Mouse (Mus musculus): ENCODE measurements around the gene Fgfr2. TPM values are rescaled to one million over a fixed set of nuclear protein-coding genes. Genes with fewer than 3 reads are reported as not detected.

Fgfr2 gene
- polyA plus RNA-seq, 1 experiment from 2014 or later = 92.5 TPM

- H3K4me3 ChIP-seq = no peak overlapping the region
- H3K4me1 ChIP-seq (replicated peaks) = peaks cover 34% of the 10 kb centered on the region
- peaks cover 53% of the 10 kb centered on the region for H3K27me3 ChIP-seq (ENCODE audit: insufficient read depth, poor library complexity, severe bottlenecking)
- no peak for DNase-seq (ENCODE audit: low spot score)
- no peaks in the 10 kb centered on the region for H3K36me3 ChIP-seq
- no peak overlapping the region for H3K27ac ChIP-seq
- no peaks in the 10 kb centered on the region for H3K9me3 ChIP-seq
- WGBS = 39% methylated on average over 7 of the region's 7 CpGs
Measured at GRCm38 (mm10) chr7:131648276-131648675, 1474.9 kb downstream of the Fgfr2 start.

DNA sequence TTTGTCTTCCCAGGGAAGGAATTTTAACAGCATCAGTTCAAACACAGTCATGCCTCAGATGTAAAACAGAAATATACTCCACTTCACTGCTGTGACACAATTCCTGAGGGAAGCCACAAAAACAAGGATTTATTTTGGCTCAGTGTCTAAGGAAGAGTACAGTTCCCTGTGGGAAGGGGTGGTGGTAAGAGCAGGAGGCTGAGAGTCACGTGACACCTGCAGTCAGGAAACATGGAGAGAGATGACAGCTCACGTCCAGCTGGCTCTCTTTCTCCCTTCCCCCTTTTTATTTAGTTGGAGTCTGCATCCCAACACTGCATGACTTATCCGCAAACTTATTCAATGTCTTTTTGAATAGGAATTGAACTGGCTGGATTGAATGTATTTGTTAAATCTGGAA is 1475.6 kb downstream of the Fgfr2 start:
- Histone ChIP-seq H3K9me3 (no peaks in the 10 kb centered on the region), H3K4me1 (replicated peaks) (peaks cover 41% of the 10 kb centered on the region), H3K27ac (no peak overlapping the region), H3K36me3 (no peaks in the 10 kb centered on the region), H3K4me3 (no peak overlapping the region), H3K27me3 (ENCODE audit: insufficient read depth, poor library complexity, severe bottlenecking) (peaks cover 59% of the 10 kb centered on the region)
- WGBS = 57% methylated on average over 3 of the region's 3 CpGs
- no peak for DNase-seq (ENCODE audit: low spot score)

DNA sequence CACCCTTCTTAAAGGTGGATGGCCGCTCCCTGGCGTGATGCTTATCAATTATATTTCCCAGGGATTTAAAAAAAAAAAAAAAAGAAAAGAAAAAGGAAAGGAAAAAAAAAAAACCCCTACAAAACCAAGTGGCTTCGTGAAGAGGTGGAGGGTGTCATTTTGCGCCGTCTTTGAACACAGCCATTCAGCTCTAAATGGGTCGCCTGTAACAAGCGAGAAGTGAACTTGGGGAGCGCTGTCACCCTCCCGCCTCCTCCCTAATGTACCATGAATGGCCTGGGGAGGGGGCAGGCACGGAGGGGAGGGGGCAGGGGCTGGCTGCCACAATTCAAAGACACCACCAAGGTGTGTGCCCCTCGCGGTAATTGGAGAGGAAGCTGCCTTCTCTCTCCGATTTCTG is 1478.6 kb downstream of the Fgfr2 start:
- no peaks in the 10 kb centered on the region for H3K36me3 ChIP-seq
- H3K27me3 ChIP-seq (ENCODE audit: insufficient read depth, poor library complexity, severe bottlenecking) = peaks cover 83% of the 10 kb centered on the region
- no peak overlapping the region for H3K27ac ChIP-seq
- H3K4me1 ChIP-seq (replicated peaks) = peaks cover 48% of the 10 kb centered on the region
- H3K9me3 ChIP-seq = no peaks in the 10 kb centered on the region
- WGBS = under 1% methylated on average over 13 of the region's 13 CpGs
- peak overlapping the region; percentile 35 for H3K4me3 ChIP-seq
- no peak for DNase-seq (ENCODE audit: low spot score)

DNA sequence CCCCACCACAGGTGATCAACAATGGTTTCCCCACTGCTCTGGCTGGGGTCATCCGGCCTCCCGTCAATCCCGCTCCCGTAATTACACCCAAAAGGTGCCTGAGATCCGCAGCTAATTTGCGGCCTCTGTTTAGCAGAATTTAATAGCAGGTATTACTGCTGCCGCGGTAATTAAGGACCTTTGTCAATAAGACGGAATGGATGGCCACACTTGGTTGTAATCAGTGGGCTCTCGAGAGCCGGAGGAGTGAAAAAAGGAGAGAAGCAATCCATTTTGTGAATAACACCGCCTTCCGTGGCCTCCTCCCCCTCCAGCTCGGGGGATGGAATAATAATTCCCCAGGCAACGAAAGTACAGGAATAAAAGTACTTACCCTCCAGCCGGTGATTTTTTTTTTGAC is 1479.1 kb downstream of the Fgfr2 start:
- DNase-seq (ENCODE audit: low spot score) = no peak
- H3K36me3 ChIP-seq = no peaks in the 10 kb centered on the region
- H3K4me1 ChIP-seq (replicated peaks) = peaks cover 45% of the 10 kb centered on the region
- peak overlapping the region; percentile 35 for H3K4me3 ChIP-seq
- H3K9me3 ChIP-seq = no peaks in the 10 kb centered on the region
- H3K27me3 ChIP-seq (ENCODE audit: insufficient read depth, poor library complexity, severe bottlenecking) = peaks cover 82% of the 10 kb centered on the region
- H3K27ac ChIP-seq = no peak overlapping the region
- WGBS = 2% methylated on average over 16 of the region's 16 CpGs

DNA sequence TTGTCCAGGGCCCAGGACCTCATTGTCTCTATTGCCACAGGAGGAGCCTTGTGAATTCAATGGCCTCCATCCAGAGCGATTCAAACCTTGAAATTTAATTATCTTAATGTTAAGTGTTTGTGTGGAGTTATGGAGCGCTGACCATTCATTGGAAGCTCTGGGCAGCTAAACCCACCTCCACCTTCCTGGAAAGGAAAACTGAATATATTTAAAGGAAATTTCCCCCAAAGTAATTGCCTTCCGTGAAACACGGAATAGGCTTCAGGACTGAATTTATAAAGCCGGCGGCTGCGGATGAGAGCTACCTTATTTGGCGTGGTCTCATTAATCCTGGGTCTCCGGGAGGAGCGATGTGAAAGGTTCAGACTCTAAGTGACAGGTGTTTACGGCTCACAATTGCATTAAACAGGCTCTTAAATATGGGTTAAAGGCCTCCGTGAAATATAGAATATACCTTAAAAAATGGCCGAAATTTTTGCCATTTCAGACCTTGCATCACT is 1479.8 kb downstream of the Fgfr2 start:
- Histone ChIP-seq H3K27ac (no peak overlapping the region), H3K9me3 (no peaks in the 10 kb centered on the region), H3K27me3 (ENCODE audit: insufficient read depth, poor library complexity, severe bottlenecking) (peaks cover 82% of the 10 kb centered on the region), H3K4me3 (0 out of 2 replicates have a peak overlapping the region, but pooled peaks have one; percentile 35), H3K36me3 (no peaks in the 10 kb centered on the region), H3K4me1 (replicated peaks) (peaks cover 45% of the 10 kb centered on the region)
- DNase-seq (ENCODE audit: low spot score) = no peak
- WGBS = 16% methylated on average over 13 of the region's 13 CpGs

GRCm38 (mm10) chr7:131629562-131629961 is 1493.6 kb downstream of the Fgfr2 start:
- no peak for DNase-seq (ENCODE audit: low spot score)
- no peaks in the 10 kb centered on the region for H3K9me3 ChIP-seq
- no peaks in the 10 kb centered on the region for H3K4me1 ChIP-seq (replicated peaks)
- no peak overlapping the region for H3K4me3 ChIP-seq
- no peaks in the 10 kb centered on the region for H3K27me3 ChIP-seq (ENCODE audit: insufficient read depth, poor library complexity, severe bottlenecking)
- H3K36me3 ChIP-seq = no peaks in the 10 kb centered on the region
- no peak overlapping the region for H3K27ac ChIP-seq
- WGBS = 92% methylated on average over 8 of the region's 8 CpGs

GRCm38 (mm10) chr7:131628846-131629391 is 1494.2 kb downstream of the Fgfr2 start:
- Histone ChIP-seq H3K9me3 (no peaks in the 10 kb centered on the region), H3K27me3 (ENCODE audit: insufficient read depth, poor library complexity, severe bottlenecking) (no peaks in the 10 kb centered on the region), H3K4me1 (replicated peaks) (no peaks in the 10 kb centered on the region), H3K27ac (no peak overlapping the region), H3K36me3 (no peaks in the 10 kb centered on the region), H3K4me3 (no peak overlapping the region)
- 88% methylated on average over 13 of the region's 13 CpGs for WGBS
- no peak for DNase-seq (ENCODE audit: low spot score)

DNA sequence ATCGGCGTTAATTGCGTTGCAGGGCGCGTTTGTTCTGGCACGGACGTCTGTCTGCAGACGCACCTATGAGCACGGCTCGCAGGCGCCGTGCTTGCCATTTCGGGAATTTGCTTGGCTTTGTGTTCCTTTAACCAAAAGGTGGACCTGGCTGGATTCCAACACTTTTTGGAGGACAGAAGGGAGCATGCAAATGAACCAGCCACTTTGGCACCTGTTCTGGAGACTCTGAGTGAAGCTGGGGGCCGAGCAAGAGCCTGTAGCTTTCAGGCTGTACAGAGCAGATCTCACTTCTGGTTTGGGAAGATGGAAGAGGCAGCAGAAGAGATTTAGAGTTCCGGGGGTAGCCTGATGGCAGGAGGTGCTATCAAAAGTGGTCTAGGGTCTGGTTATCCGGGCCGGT is 1494.8 kb downstream of the Fgfr2 start:
- H3K27me3 ChIP-seq (ENCODE audit: insufficient read depth, poor library complexity, severe bottlenecking) = peaks cover 4% of the 10 kb centered on the region; the same call in 1 of the 2 replicates
- no peak overlapping the region for H3K27ac ChIP-seq
- H3K4me1 ChIP-seq (replicated peaks) = no peaks in the 10 kb centered on the region
- 91% methylated on average over 17 of the region's 17 CpGs for WGBS
- no peak for DNase-seq (ENCODE audit: low spot score)
- H3K4me3 ChIP-seq = no peak overlapping the region
- no peaks in the 10 kb centered on the region for H3K9me3 ChIP-seq
- no peaks in the 10 kb centered on the region for H3K36me3 ChIP-seq

DNA sequence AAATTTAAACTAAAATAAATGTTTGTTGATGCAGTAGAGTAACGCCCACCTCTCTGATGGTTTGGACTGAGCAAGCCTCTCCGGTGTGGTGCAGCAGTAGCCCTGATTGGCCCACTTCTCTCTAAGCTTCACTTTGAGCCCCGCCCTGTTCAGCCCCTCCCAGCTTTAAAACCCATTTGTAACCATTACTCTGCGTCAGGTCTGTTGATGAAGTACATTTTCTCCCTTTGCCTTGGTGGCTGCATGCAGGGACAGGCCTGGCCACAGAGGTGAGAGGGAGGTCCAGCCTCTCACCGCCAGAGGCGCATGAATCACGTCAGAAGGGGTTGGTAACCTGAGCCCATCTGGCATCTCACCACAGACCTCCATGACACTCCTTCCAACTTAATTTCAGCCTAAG is 1513.5 kb downstream of the Fgfr2 start:
- no peak overlapping the region for H3K27ac ChIP-seq
- H3K27me3 ChIP-seq (ENCODE audit: insufficient read depth, poor library complexity, severe bottlenecking) = peaks cover 21% of the 10 kb centered on the region
- no peaks in the 10 kb centered on the region for H3K9me3 ChIP-seq
- peak; percentile 40 for DNase-seq (ENCODE audit: low spot score)
- no peaks in the 10 kb centered on the region for H3K36me3 ChIP-seq
- 39% methylated on average over 7 of the region's 7 CpGs for WGBS
- H3K4me3 ChIP-seq = no peak overlapping the region
- no peaks in the 10 kb centered on the region for H3K4me1 ChIP-seq (replicated peaks)

GRCm38 (mm10) chr7:131608049-131608448 is 1515.1 kb downstream of the Fgfr2 start:
- DNase-seq (ENCODE audit: low spot score) = no peak
- Histone ChIP-seq H3K27ac (no peak overlapping the region), H3K4me1 (replicated peaks) (peaks cover 5% of the 10 kb centered on the region), H3K9me3 (no peaks in the 10 kb centered on the region), H3K4me3 (no peak overlapping the region), H3K36me3 (no peaks in the 10 kb centered on the region), H3K27me3 (ENCODE audit: insufficient read depth, poor library complexity, severe bottlenecking) (peaks cover 35% of the 10 kb centered on the region)
- 91% methylated on average over 6 of the region's 6 CpGs for WGBS

GRCm38 (mm10) chr7:131605481-131605880 is 1517.7 kb downstream of the Fgfr2 start:
- no peak for DNase-seq (ENCODE audit: low spot score)
- Histone ChIP-seq H3K36me3 (no peaks in the 10 kb centered on the region), H3K4me1 (replicated peaks) (peaks cover 12% of the 10 kb centered on the region), H3K4me3 (no peak overlapping the region), H3K9me3 (no peaks in the 10 kb centered on the region), H3K27me3 (ENCODE audit: insufficient read depth, poor library complexity, severe bottlenecking) (peaks cover 61% of the 10 kb centered on the region), H3K27ac (no peak overlapping the region)
- 71% methylated on average over 4 of the region's 4 CpGs for WGBS

DNA sequence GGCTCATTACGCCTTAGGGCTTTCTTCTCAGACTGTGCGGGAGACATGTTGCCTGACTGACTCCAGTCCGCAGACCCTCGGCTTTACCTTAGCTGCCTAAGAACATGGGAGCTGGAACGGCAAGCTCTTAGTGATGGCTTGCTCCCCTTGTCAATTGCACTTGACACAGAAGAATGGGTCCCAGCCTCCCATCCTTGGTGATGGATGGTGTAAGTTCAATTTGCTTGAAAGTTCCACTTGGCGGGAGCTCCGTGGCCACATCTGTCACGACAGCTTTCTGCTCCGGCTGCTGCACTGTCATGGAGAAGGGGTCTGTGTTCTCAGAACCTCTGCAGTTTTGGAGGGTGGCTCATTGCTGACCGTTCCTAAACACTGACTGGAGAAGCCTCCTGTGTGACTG is 1518.2 kb downstream of the Fgfr2 start:
- DNase-seq (ENCODE audit: low spot score) = no peak

DNA sequence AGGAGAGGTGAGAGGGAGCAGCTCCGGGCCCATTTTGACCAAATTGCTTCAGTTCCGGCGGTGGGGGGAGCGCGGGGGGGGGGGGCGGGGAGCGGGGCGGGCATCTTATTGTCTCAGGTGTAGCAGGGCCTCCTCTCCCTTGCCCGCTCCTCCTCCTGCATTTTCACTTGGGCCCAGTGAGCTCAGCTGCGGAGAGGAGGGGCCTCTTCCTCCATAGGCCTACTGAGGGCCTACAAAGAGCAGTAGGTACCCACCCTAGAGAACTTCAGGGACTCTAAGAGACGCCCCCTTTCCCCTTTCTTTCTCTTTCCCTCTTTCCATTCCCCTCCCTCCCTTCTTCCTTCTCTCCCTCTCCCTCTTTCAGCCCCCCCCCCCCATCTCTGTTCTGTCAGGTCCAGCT is 1520.0 kb downstream of the Fgfr2 start:
- Histone ChIP-seq H3K36me3 (no peaks in the 10 kb centered on the region), H3K27me3 (ENCODE audit: insufficient read depth, poor library complexity, severe bottlenecking) (peaks cover 83% of the 10 kb centered on the region), H3K4me1 (replicated peaks) (peaks cover 20% of the 10 kb centered on the region), H3K9me3 (no peaks in the 10 kb centered on the region), H3K27ac (peak overlapping the region; percentile 23; the same call in 1 of the 2 replicates), H3K4me3 (no peak overlapping the region)
- 8% methylated on average over 11 of the region's 11 CpGs for WGBS
- peak; percentile 11 for DNase-seq (ENCODE audit: low spot score)

More for the DNA sequence above, 1518.2 kb downstream of the Fgfr2 start:
- Histone ChIP-seq H3K27me3 (ENCODE audit: insufficient read depth, poor library complexity, severe bottlenecking) (peaks cover 66% of the 10 kb centered on the region), H3K4me3 (no peak overlapping the region), H3K4me1 (replicated peaks) (peaks cover 12% of the 10 kb centered on the region), H3K9me3 (no peaks in the 10 kb centered on the region), H3K36me3 (no peaks in the 10 kb centered on the region), H3K27ac (no peak overlapping the region)
- WGBS = 91% methylated on average over 10 of the region's 10 CpGs

DNA sequence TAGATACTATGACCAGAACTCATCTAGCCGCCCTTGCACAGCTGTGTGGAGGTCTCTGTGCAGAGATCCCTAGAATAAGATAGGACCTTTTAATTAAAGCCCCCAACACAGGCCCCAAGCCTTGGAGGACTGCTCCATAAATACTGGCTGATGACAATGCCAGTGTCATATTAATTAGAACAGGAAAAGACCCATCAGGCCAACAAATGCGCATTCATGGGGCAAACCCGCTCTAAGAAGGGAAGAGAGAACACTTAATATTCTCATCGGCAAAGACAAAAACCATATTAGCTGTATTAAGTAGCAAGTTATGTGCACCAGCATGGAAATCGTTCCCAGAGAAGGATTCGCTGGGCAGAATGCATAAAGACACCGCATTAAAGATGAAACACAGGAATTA is 1521.0 kb downstream of the Fgfr2 start:
- Histone ChIP-seq H3K9me3 (no peaks in the 10 kb centered on the region), H3K27me3 (ENCODE audit: insufficient read depth, poor library complexity, severe bottlenecking) (peaks cover 92% of the 10 kb centered on the region), H3K36me3 (no peaks in the 10 kb centered on the region), H3K27ac (no peak overlapping the region), H3K4me1 (replicated peaks) (peaks cover 31% of the 10 kb centered on the region), H3K4me3 (no peak overlapping the region)
- DNase-seq (ENCODE audit: low spot score) = no peak
- 83% methylated on average over 7 of the region's 7 CpGs for WGBS

All from hindbrain, embryonic 10.5 days (tissue).